Mouse (Mus musculus) CH12.LX (cell line): ENCODE data around the gene Rasgrp2. TPM values are rescaled to one million over a fixed set of nuclear protein-coding genes. Genes with fewer than 3 reads are reported as not detected.

Experiments
- DNase-seq: peaks from one replicate; pipeline ENCODE4 v3.0.0-alpha.2; 2013; ENCODE audit errors: extremely low read depth
- H3K27ac ChIP-seq: 2 replicates; pipeline ENCODE4 v1.5.1; 2012; ENCODE audit warnings: low read depth, mild to moderate bottlenecking, control low read depth, moderate library complexity; ENCODE audit not compliant: insufficient read depth
- H3K27me3 ChIP-seq: replicated peaks from 2 replicates; pipeline ENCODE3; 2012; ENCODE audit warnings: inconsistent platforms
- H3K36me3 ChIP-seq, 2 experiments: replicated peaks in 1 of 2; 2 replicates each; pipeline versions ENCODE3 to v1.6.1; 2012; ENCODE audit warnings: inconsistent platforms in 1 of 2, low read length in 1 of 2, mild to moderate bottlenecking in 1 of 2, mixed read lengths in 1 of 2, moderate library complexity in 1 of 2; ENCODE audit not compliant: control insufficient read depth in 1 of 2, insufficient read depth in 1 of 2
- H3K4me1 ChIP-seq, 2 experiments: 2 replicates each; pipeline ENCODE4 v1.6.1; 2012; ENCODE audit warnings: inconsistent platforms in 1 of 2, moderate library complexity in 1 of 2; ENCODE audit not compliant: insufficient read depth in 2 of 2, control insufficient read depth in 1 of 2
- H3K4me2 ChIP-seq: 2 replicates; pipeline ENCODE4 v1.6.1; 2012; ENCODE audit warnings: low read depth, mild to moderate bottlenecking, control low read depth; ENCODE audit not compliant: poor library complexity, insufficient read depth, severe bottlenecking
- H3K4me3 ChIP-seq, 3 experiments: fragments of 150-350 bp in 1 of 3; sonication (generic) in 1 of 3; replicated peaks in 1 of 3; 2 replicates each; pipeline versions ENCODE3 to v1.5.1; 2011 to 2012; ENCODE audit warnings: low read depth in 2 of 3, low read length in 2 of 3, mild to moderate bottlenecking in 2 of 3, moderate library complexity in 2 of 3, control low read depth in 1 of 3, improper control_type of control experiment in 1 of 3, inconsistent platforms in 1 of 3, mixed read lengths in 1 of 3; ENCODE audit not compliant: poor library complexity in 1 of 3
- H3K79me2 ChIP-seq: replicated peaks from 2 replicates; pipeline ENCODE4 v1.6.1; 2012; ENCODE audit warnings: mild to moderate bottlenecking, moderate library complexity; ENCODE audit not compliant: control insufficient read depth, poor library complexity, insufficient read depth, severe bottlenecking; ENCODE audit errors: extremely low read depth
- H3K9ac ChIP-seq: 2 replicates; pipeline ENCODE4 v1.6.1; 2012; ENCODE audit warnings: low read depth, mild to moderate bottlenecking, control low read depth, moderate library complexity; ENCODE audit not compliant: insufficient read depth
- H3K9me3 ChIP-seq: replicated peaks from 2 replicates; pipeline ENCODE3; 2012; ENCODE audit warnings: low read length, inconsistent platforms, mixed read lengths
- BHLHE40 ChIP-seq: IDR thresholded peaks from 2 replicates; pipeline ENCODE4 v1.6.1; 2011; ENCODE audit warnings: mild to moderate bottlenecking, low read depth, low read length, improper control_type of control experiment
- CHD1 ChIP-seq: IDR thresholded peaks from 2 replicates; pipeline ENCODE4 v1.6.1; 2012; ENCODE audit warnings: low read depth, low read length, improper control_type of control experiment, inconsistent platforms
- CHD2 ChIP-seq: IDR thresholded peaks from 2 replicates; pipeline ENCODE4 v1.6.1; 2011; ENCODE audit warnings: low read length, improper control_type of control experiment
- CTCF ChIP-seq, 2 experiments: IDR thresholded peaks in 1 of 2; conservative IDR thresholded peaks in 1 of 2; 2 replicates each; pipeline ENCODE4 v1.5.1; 2011 to 2012; ENCODE audit warnings: low read depth in 2 of 2, low read length in 2 of 2, improper control_type of control experiment in 1 of 2, inconsistent platforms in 1 of 2, mild to moderate bottlenecking in 1 of 2, moderate library complexity in 1 of 2
- ELF1 ChIP-seq: IDR thresholded peaks from 2 replicates; pipeline ENCODE4 v1.6.1; 2014; ENCODE audit warnings: low read depth, mild to moderate bottlenecking, inconsistent platforms, low read length, improper control_type of control experiment
- ETS1 ChIP-seq: conservative IDR thresholded peaks from 2 replicates; pipeline ENCODE4 v1.6.1; 2012; ENCODE audit warnings: low read depth, mild to moderate bottlenecking, inconsistent platforms, low read length, improper control_type of control experiment, moderate library complexity
- IRF4 ChIP-seq: IDR thresholded peaks from 2 replicates; pipeline ENCODE4 v1.6.1; 2014; ENCODE audit warnings: low read depth, mild to moderate bottlenecking, inconsistent platforms, low read length, improper control_type of control experiment
- JUND ChIP-seq: conservative IDR thresholded peaks from 2 replicates; pipeline ENCODE4 v1.6.1; 2011; ENCODE audit warnings: low read depth, low read length, improper control_type of control experiment
- KAT2A ChIP-seq: IDR thresholded peaks from 2 replicates; pipeline ENCODE4 v1.6.1; 2012; ENCODE audit warnings: low read length, improper control_type of control experiment, inconsistent platforms; ENCODE audit not compliant: insufficient replicate concordance
- MAFK ChIP-seq: IDR thresholded peaks from 2 replicates; pipeline ENCODE4 v1.6.1; 2011; ENCODE audit warnings: low read length, improper control_type of control experiment; ENCODE audit not compliant: insufficient replicate concordance
- MAX ChIP-seq: IDR thresholded peaks from 2 replicates; pipeline ENCODE4 v1.6.1; 2011; ENCODE audit warnings: low read length, improper control_type of control experiment
- MAZ ChIP-seq: IDR thresholded peaks from 2 replicates; pipeline ENCODE4 v1.6.1; 2012; ENCODE audit warnings: low read depth, mild to moderate bottlenecking, inconsistent platforms, low read length, improper control_type of control experiment, moderate library complexity
- MYC ChIP-seq: IDR thresholded peaks from 2 replicates; pipeline ENCODE4 v1.6.1; 2011; ENCODE audit warnings: low read depth, mild to moderate bottlenecking, improper control_type of control experiment, low read length
- NRF1 ChIP-seq: IDR thresholded peaks from 2 replicates; pipeline ENCODE4 v1.6.1; 2014; ENCODE audit warnings: low read depth, mild to moderate bottlenecking, inconsistent platforms, low read length, improper control_type of control experiment, moderate library complexity
- RCOR1 ChIP-seq: conservative IDR thresholded peaks from 2 replicates; pipeline ENCODE4 v1.6.1; 2012; ENCODE audit warnings: low read depth, mild to moderate bottlenecking, inconsistent platforms, low read length, improper control_type of control experiment
- SMC3 ChIP-seq: IDR thresholded peaks from 2 replicates; pipeline ENCODE4 v1.6.1; 2011; ENCODE audit warnings: low read depth, low read length, improper control_type of control experiment
- TBP ChIP-seq: conservative IDR thresholded peaks from 2 replicates; pipeline ENCODE4 v1.6.1; 2011; ENCODE audit warnings: low read depth, low read length, improper control_type of control experiment
- TCF12 ChIP-seq: IDR thresholded peaks from 2 replicates; pipeline ENCODE4 v1.6.1; 2014; ENCODE audit warnings: low read depth, mild to moderate bottlenecking, inconsistent platforms, low read length, improper control_type of control experiment
- USF2 ChIP-seq: conservative IDR thresholded peaks from 2 replicates; pipeline ENCODE4 v1.6.1; 2011; ENCODE audit warnings: low read depth, low read length, improper control_type of control experiment
- ZKSCAN1 ChIP-seq: IDR thresholded peaks from 2 replicates; pipeline ENCODE4 v1.6.1; 2012; ENCODE audit warnings: low read depth, inconsistent platforms, low read length, improper control_type of control experiment, borderline replicate concordance
- ZMIZ1 ChIP-seq: IDR thresholded peaks from 2 replicates; pipeline ENCODE4 v1.6.1; 2012; ENCODE audit warnings: low read depth, mild to moderate bottlenecking, inconsistent platforms, low read length, improper control_type of control experiment
- ZNF384 ChIP-seq: IDR thresholded peaks from 2 replicates; pipeline ENCODE4 v1.6.1; 2012; ENCODE audit warnings: low read depth, low read length, improper control_type of control experiment, inconsistent platforms
- dilution Hi-C: fragments of 300-500 bp; cut with MboI; formaldehyde crosslinking; loops from 2 replicates; pipeline ENCODE4 v1.14.3; 2020; ENCODE audit warnings: low sequenced_read_pairs; ENCODE audit not compliant: extremely low pct_unique_long_range_greater_than_20kb, extremely low pct_ligation_motif_present
- in situ Hi-C: fragments of 300-500 bp; cut with MboI; formaldehyde crosslinking; loops from 3 replicates; pipeline ENCODE4 v1.14.3; 2019; ENCODE audit warnings: low sequenced_read_pairs, low pct_ligation_motif_present, low pct_unique_long_range_greater_than_20kb, mixed read lengths
- polyA plus RNA-seq: library from polyadenylated mRNA; unstranded; fragments of >175 nt; gene quantifications from 2 replicates; pipeline ENCODE4 v1.2.1, GENCODE M21; 2012; ENCODE audit warnings: low read depth; ENCODE audit not compliant: insufficient read length
- total RNA-seq, 2 experiments: library from RNA; depleted of rRNA; stranded (reverse); fragments of 300-350 nt in 1 of 2; fragments of >200 nt in 1 of 2; gene quantifications; 2 replicates each; pipeline ENCODE4 v1.2.3; 2012 to 2014

Gene Rasgrp2
- total and polyA plus RNA-seq, 3 experiments = 9.3 to 26.0 (median 16.9) TPM

DNA sequence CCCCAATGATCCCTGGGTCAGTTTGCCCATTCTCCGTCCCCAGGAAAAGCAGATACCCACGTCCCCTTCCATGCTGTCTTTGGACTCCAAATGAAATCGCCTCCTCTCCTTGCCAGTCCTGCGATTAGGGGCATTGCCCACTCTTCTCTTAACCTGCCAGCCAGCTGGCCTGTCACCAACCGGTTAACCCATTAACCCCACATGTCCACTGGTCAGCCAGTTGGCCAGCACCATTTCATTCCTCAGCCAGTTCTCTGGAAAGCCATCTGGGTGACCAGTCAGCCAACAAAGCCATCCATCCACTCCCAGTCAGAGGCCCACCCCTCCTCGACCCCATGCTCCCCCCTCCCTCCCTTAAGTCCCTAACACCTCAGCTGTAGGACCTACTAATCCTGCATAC, 63.7 kb downstream of the Rasgrp2 start:
- Histone ChIP-seq H3K9me3 (peaks cover 4% of the 10 kb centered on the region), H3K4me1 (no peaks in the 10 kb centered on the region), H3K36me3 (no peaks in the 10 kb centered on the region), H3K79me2 (no peaks in the 10 kb centered on the region), H3K27me3 (peaks cover 43% of the 10 kb centered on the region), H3K27ac (no peak overlapping the region), H3K9ac (no peak overlapping the region), H3K4me2 (no peak overlapping the region), H3K4me3 (no peak overlapping the region)
- DNase-seq = no peak
- TF ChIP-seq USF2 (no peak), MAZ (no peak), CTCF (conservative IDR thresholded peaks at IDR 0.05 in 1 of 2, IDR thresholded peaks at IDR 0.05 in 1 of 2; ENCODE audit: low read depth in 2 of 2, low read length in 2 of 2) (no peak), SMC3 (no peak), ETS1 (no peak), NRF1 (no peak), ELF1 (no peak), CHD1 (no peak), JUND (no peak), MAX (no peak)
- dilution Hi-C loops (no loop called here), in situ Hi-C loops (no loop called here)

DNA sequence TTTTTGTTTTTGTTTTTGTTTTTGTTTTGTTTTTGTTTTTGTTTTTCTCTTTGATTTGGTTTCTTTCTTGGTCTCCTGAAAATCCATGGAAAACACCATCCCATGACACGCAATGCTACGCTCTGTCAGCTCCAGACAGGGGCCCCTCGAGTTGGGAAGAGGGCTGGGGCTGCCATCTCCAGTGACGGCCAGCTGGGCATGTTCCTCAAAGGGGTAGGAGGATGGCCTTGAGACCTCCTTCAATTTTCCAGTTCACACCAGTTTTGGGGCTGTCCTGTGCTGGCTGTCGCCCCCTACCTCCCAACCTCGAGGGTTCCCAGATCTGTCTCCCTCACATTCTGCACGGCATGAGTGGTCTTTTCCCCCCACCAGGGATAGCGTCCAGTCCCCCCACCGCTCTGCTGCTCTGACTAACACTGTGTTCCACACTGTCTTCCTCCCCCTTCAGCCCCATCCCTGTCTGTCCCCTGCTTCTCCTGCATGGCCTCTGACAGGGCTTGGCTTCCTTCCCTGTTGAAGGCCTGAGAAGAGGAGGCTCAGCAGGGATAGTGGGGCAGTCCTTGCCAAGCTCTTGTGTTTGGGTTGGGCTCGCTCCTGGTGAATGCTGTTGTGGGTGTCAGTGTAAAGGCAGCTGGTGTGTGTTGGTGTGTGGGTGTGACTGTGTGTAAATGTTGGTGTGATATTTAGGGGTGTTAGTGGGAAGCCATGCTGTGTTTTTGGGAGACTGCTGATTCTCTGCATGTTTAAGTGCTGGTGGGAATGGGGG, 65.3 kb downstream of the Rasgrp2 start:
- in situ Hi-C loops (no loop called here), dilution Hi-C loops (no loop called here)
- Histone ChIP-seq H3K27me3 (peaks cover 30% of the 10 kb centered on the region), H3K9me3 (peaks cover 4% of the 10 kb centered on the region), H3K9ac (no peak overlapping the region), H3K79me2 (no peaks in the 10 kb centered on the region), H3K4me2 (no peak overlapping the region), H3K36me3 (no peaks in the 10 kb centered on the region), H3K27ac (no peak overlapping the region), H3K4me3 (no peak overlapping the region), H3K4me1 (peaks cover 4 to 8% of the 10 kb centered on the region in 2 experiments; a peak in 3 of 4 replicates)
- no peak for DNase-seq
- TF ChIP-seq JUND (no peak), ZNF384 (no peak), ZMIZ1 (no peak), CHD2 (no peak), IRF4 (no peak), ZKSCAN1 (no peak), ELF1 (no peak), TBP (no peak), MAFK (no peak), RCOR1 (no peak), MYC (no peak), NRF1 (no peak), TCF12 (no peak), KAT2A (no peak), BHLHE40 (no peak)

Other genes with a start within 250 kb of the Rasgrp2 start
- gene Majin, start 215.0 kb upstream of the Rasgrp2 start, total RNA-seq (2012; rRNA removed) = not detected in 2 replicates
- not detected in 2 replicates for gene Majin, start 215.0 kb upstream of the Rasgrp2 start, total RNA-seq (2014; rRNA removed)
- gene Majin, start 215.0 kb upstream of the Rasgrp2 start, polyA plus RNA-seq = not detected in 2 replicates
- gene Gpha2, start 173.0 kb upstream of the Rasgrp2 start, total RNA-seq (2012; rRNA removed) = not detected in 2 replicates
- gene Gpha2, start 173.0 kb upstream of the Rasgrp2 start, total RNA-seq (2014; rRNA removed) = not detected in 2 replicates
- gene Gpha2, start 173.0 kb upstream of the Rasgrp2 start, polyA plus RNA-seq = not detected in 2 replicates
- gene Ppp2r5b, start 163.5 kb upstream of the Rasgrp2 start, total RNA-seq (2012; rRNA removed) = 7.8 and 9.8 TPM in 2 replicates
- gene Ppp2r5b, start 163.5 kb upstream of the Rasgrp2 start, total RNA-seq (2014; rRNA removed) = 2.8 and 3.0 TPM in 2 replicates
- 3.4 and 4.1 TPM in 2 replicates for gene Ppp2r5b, start 163.5 kb upstream of the Rasgrp2 start, polyA plus RNA-seq
- 9.5 and 10.0 TPM in 2 replicates for gene Atg2a, start 157.7 kb upstream of the Rasgrp2 start, total RNA-seq (2012; rRNA removed)
- 2.3 and 2.8 TPM in 2 replicates for gene Atg2a, start 157.7 kb upstream of the Rasgrp2 start, total RNA-seq (2014; rRNA removed)
- 9.4 and 13.9 TPM in 2 replicates for gene Atg2a, start 157.7 kb upstream of the Rasgrp2 start, polyA plus RNA-seq
- gene Ehd1, start 122.6 kb upstream of the Rasgrp2 start, total RNA-seq (2012; rRNA removed) = 231 and 400 TPM in 2 replicates
- gene Ehd1, start 122.6 kb upstream of the Rasgrp2 start, total RNA-seq (2014; rRNA removed) = 97.4 and 131 TPM in 2 replicates
- 245 and 301 TPM in 2 replicates for gene Ehd1, start 122.6 kb upstream of the Rasgrp2 start, polyA plus RNA-seq
- gene Cdc42bpg, start 92.9 kb upstream of the Rasgrp2 start, total RNA-seq (2012; rRNA removed) = 4.1 and 4.2 TPM in 2 replicates
- gene Cdc42bpg, start 92.9 kb upstream of the Rasgrp2 start, total RNA-seq (2014; rRNA removed) = 0.65 and 0.79 TPM in 2 replicates
- 2.3 and 2.6 TPM in 2 replicates for gene Cdc42bpg, start 92.9 kb upstream of the Rasgrp2 start, polyA plus RNA-seq
- 42.9 and 43.0 TPM in 2 replicates for gene Men1, start 64.4 kb upstream of the Rasgrp2 start, total RNA-seq (2012; rRNA removed)
- 23.5 and 24.9 TPM in 2 replicates for gene Men1, start 64.4 kb upstream of the Rasgrp2 start, total RNA-seq (2014; rRNA removed)
- 50.7 and 67.8 TPM in 2 replicates for gene Men1, start 64.4 kb upstream of the Rasgrp2 start, polyA plus RNA-seq
- 77.6 and 95.2 TPM in 2 replicates for gene Map4k2, start 58.2 kb upstream of the Rasgrp2 start, total RNA-seq (2012; rRNA removed)
- 55.5 and 56.7 TPM in 2 replicates for gene Map4k2, start 58.2 kb upstream of the Rasgrp2 start, total RNA-seq (2014; rRNA removed)
- gene Map4k2, start 58.2 kb upstream of the Rasgrp2 start, polyA plus RNA-seq = 119 and 127 TPM in 2 replicates
- 70.4 and 83.2 TPM in 2 replicates for gene Sf1, start 35.6 kb upstream of the Rasgrp2 start, total RNA-seq (2012; rRNA removed)
- 54.5 and 64.7 TPM in 2 replicates for gene Sf1, start 35.6 kb upstream of the Rasgrp2 start, total RNA-seq (2014; rRNA removed)
- 229 and 251 TPM in 2 replicates for gene Sf1, start 35.6 kb upstream of the Rasgrp2 start, polyA plus RNA-seq
- gene Pygm, start 14.9 kb upstream of the Rasgrp2 start, total RNA-seq (2012; rRNA removed) = 0.47 and 0.63 TPM in 2 replicates
- gene Pygm, start 14.9 kb upstream of the Rasgrp2 start, total RNA-seq (2014; rRNA removed) = 0.32 and 0.92 TPM in 2 replicates
- gene Pygm, start 14.9 kb upstream of the Rasgrp2 start, polyA plus RNA-seq = 1.2 and 2.0 TPM in 2 replicates
- gene Nrxn2, start 19.4 kb downstream of the Rasgrp2 start, total RNA-seq (2012; rRNA removed) = 0.29 and 0.30 TPM in 2 replicates
- gene Nrxn2, start 19.4 kb downstream of the Rasgrp2 start, total RNA-seq (2014; rRNA removed) = 0.20 and 0.31 TPM in 2 replicates
- 0.71 and 1.1 TPM in 2 replicates for gene Nrxn2, start 19.4 kb downstream of the Rasgrp2 start, polyA plus RNA-seq
- gene Slc22a12, start 143.7 kb downstream of the Rasgrp2 start, total RNA-seq (2012; rRNA removed) = 0.17 TPM in 1 of 2 replicates, not detected in the other
- 0.24 and 0.94 TPM in 2 replicates for gene Slc22a12, start 143.7 kb downstream of the Rasgrp2 start, total RNA-seq (2014; rRNA removed)
- 1.2 and 2.1 TPM in 2 replicates for gene Slc22a12, start 143.7 kb downstream of the Rasgrp2 start, polyA plus RNA-seq